Mouse (Mus musculus) thymus, adult 2 months (tissue): ENCODE data around the gene Tmem263.

Source experiments
- CTCF ChIP-seq: fragments of 200-500 bp; IDR thresholded peaks from 2 replicates; pipeline ENCODE4 v1.5.1; 2012; ENCODE audit warnings: mild to moderate bottlenecking, control low read depth, low read length, moderate library complexity, borderline replicate concordance; ENCODE audit not compliant: control insufficient read depth, poor library complexity, insufficient read depth; ENCODE audit errors: extremely low read depth
- POLR2A ChIP-seq: fragments of 200-500 bp; IDR thresholded peaks from 2 replicates; pipeline ENCODE4 v1.6.1; 2012; ENCODE audit warnings: mild to moderate bottlenecking, low read length, control low read depth, moderate library complexity; ENCODE audit not compliant: control insufficient read depth, poor library complexity, insufficient read depth; ENCODE audit errors: extremely low read depth

DNA sequence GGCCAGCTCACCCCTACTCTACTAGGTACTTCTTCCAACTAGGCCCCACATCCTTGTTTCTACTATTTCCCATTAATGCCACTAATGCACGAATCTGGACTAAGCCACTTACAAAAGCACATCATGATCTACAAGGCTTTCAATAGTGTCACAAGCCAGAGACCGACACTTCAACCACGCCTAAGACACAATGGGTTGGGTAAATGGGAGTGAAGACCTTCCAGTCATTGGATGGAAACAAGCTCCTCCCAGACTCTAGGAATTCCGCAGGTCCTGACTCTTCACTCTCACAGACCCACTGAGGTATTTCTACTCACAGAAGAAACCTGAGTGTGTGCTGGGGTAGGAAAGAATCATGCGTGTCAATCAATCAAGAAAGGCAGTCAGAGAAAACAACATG is 62.9 kb downstream of the Tmem263 start:
- TF ChIP-seq POLR2A (no peak), CTCF (no peak)
